Mouse (Mus musculus): Measurements from ENCODE around the gene Epop. TPM values are rescaled to one million over a fixed set of nuclear protein-coding genes. Genes with fewer than 3 reads are reported as not detected.
A peak's percentile ranks its signal among the peaks of the same experiment; 100 is the strongest.
"Not testable (repeated sequence)": the region's sequence is repeated elsewhere in the genome, so short reads cannot be mapped to it uniquely, and the experiment has no call there.

The Epop gene
- polyA plus RNA-seq, 1 experiment: 0.86 TPM

- no peaks in the 10 kb centered on the region for H3K27me3 ChIP-seq (replicated peaks; ENCODE audit: control insufficient read depth, insufficient read depth, low read length)
- TF ChIP-seq CTCF (conservative IDR thresholded peaks at IDR 0.05; ENCODE audit: insufficient read depth, insufficient read length, low read depth, low read length): no peak
- TF ChIP-seq POLR2A (IDR thresholded peaks at IDR 0.05; ENCODE audit: low read depth, low read length): no peak
- DNase-seq: peak; percentile 21
- 9% methylated on average over 27 of the region's 27 CpGs for WGBS
- peak overlapping the region; percentile 93 for H3K27ac ChIP-seq (ENCODE audit: insufficient read depth, low read depth, low read length)
- H3K4me1 ChIP-seq (ENCODE audit: control insufficient read depth, insufficient read depth, low read length): peaks cover 17% of the 10 kb centered on the region
- peak overlapping the region; percentile 92 for H3K4me3 ChIP-seq (ENCODE audit: insufficient read depth, low read depth, low read length)
- no peaks in the 10 kb centered on the region for H3K36me3 ChIP-seq (ENCODE audit: control insufficient read depth, insufficient read depth, low read length)
Measured at GRCm38 (mm10) chr11:97660734-97661647, 31.5 kb upstream of the Epop start.

DNA sequence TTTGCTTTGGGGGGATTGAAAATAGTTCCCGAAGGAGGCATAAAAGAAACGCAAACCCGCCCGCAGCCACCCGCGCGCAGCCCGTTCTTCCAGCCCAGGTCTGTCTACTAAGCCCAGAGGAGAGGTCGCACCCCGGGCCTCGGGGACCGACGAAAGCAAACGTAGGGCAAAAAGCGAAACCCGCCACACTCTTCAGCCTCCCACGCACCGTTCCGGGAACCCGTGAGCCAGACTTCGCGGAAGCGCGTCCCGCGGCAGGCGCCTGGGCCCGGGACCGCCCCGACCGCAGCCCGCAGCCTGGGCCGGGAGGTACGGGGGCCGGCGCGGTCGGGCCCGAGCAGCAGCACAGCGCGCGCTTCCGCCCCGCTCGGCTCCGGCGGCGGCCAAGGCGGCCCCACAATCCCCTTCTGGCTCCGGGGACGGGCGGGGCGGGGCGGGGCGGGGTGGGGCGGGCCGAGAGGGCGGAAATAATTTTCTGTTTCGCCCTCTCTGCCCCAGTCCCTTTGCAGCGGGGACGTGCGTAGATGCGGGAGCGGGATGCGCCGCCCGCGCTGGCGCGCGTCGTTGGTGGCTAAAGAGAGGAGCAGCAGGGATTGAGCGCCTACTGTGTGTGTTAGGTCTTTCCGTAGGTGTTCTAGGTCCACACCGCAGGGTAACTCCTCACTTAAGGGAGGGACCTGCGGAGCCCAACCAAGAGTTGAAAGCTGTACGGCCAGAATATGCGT is 30.6 kb upstream of the Epop start:
- Histone ChIP-seq H3K4me1 (ENCODE audit: control insufficient read depth, insufficient read depth, low read length) (peaks cover 17% of the 10 kb centered on the region), H3K27ac (ENCODE audit: insufficient read depth, low read depth, low read length) (peak overlapping the region; percentile 93), H3K4me3 (ENCODE audit: insufficient read depth, low read depth, low read length) (peak overlapping the region; percentile 92), H3K36me3 (ENCODE audit: control insufficient read depth, insufficient read depth, low read length) (no peaks in the 10 kb centered on the region), H3K27me3 (replicated peaks; ENCODE audit: control insufficient read depth, insufficient read depth, low read length) (no peaks in the 10 kb centered on the region)
- TF ChIP-seq CTCF (conservative IDR thresholded peaks at IDR 0.05; ENCODE audit: insufficient read depth, insufficient read length, low read depth, low read length) (no peak), POLR2A (IDR thresholded peaks at IDR 0.05; ENCODE audit: low read depth, low read length) (peak; percentile 71)
- under 1% methylated on average over 78 of the region's 78 CpGs for WGBS
- DNase-seq: peak; percentile 83

- WGBS: 4% methylated on average over 13 of the region's 13 CpGs
- no peak for TF ChIP-seq POLR2A (IDR thresholded peaks at IDR 0.05; ENCODE audit: low read depth, low read length)
- no peak for TF ChIP-seq CTCF (conservative IDR thresholded peaks at IDR 0.05; ENCODE audit: insufficient read depth, insufficient read length, low read depth, low read length)
- Histone ChIP-seq H3K36me3 (ENCODE audit: control insufficient read depth, insufficient read depth, low read length) (no peaks in the 10 kb centered on the region), H3K27ac (ENCODE audit: insufficient read depth, low read depth, low read length) (peak overlapping the region; percentile 93), H3K4me1 (ENCODE audit: control insufficient read depth, insufficient read depth, low read length) (peaks cover 13% of the 10 kb centered on the region), H3K4me3 (ENCODE audit: insufficient read depth, low read depth, low read length) (peak overlapping the region; percentile 92), H3K27me3 (replicated peaks; ENCODE audit: control insufficient read depth, insufficient read depth, low read length) (no peaks in the 10 kb centered on the region)
- peak; percentile 40 for DNase-seq
Measured at GRCm38 (mm10) chr11:97659267-97659989, 29.9 kb upstream of the Epop start.

GRCm38 (mm10) chr11:97658751-97659266 is 29.3 kb upstream of the Epop start:
- WGBS: 51% methylated on average over 11 of the region's 11 CpGs
- Histone ChIP-seq H3K4me3 (ENCODE audit: insufficient read depth, low read depth, low read length) (peak overlapping the region; percentile 9), H3K36me3 (ENCODE audit: control insufficient read depth, insufficient read depth, low read length) (no peaks in the 10 kb centered on the region), H3K27me3 (replicated peaks; ENCODE audit: control insufficient read depth, insufficient read depth, low read length) (no peaks in the 10 kb centered on the region), H3K4me1 (ENCODE audit: control insufficient read depth, insufficient read depth, low read length) (peaks cover 13% of the 10 kb centered on the region), H3K27ac (ENCODE audit: insufficient read depth, low read depth, low read length) (no peak overlapping the region)
- peak; percentile 47 for DNase-seq
- TF ChIP-seq CTCF (conservative IDR thresholded peaks at IDR 0.05; ENCODE audit: insufficient read depth, insufficient read length, low read depth, low read length): no peak
- TF ChIP-seq POLR2A (IDR thresholded peaks at IDR 0.05; ENCODE audit: low read depth, low read length): no peak

DNA sequence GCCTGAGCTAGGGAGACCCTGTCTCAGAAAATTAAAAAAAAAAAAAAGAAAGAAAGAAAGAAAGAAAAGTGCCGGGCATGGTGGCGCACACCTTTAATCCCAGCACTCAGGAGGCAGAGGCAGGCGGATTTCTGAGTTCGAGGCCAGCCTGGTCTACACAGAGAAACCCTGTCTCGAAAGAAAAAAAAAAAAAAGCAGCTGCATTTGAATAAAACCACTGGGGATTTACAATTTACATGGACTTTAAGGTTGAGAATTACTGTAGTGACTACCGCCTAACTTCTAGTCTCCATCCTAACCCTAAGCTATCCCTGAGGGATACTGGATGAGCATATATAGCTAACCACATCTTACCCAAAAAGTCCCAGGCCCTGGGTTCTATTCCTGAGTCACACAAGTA is 28.5 kb upstream of the Epop start:
- not testable (repeated sequence) for H3K36me3 ChIP-seq (ENCODE audit: control insufficient read depth, insufficient read depth, low read length); H3K27ac ChIP-seq (ENCODE audit: insufficient read depth, low read depth, low read length); H3K27me3 ChIP-seq (replicated peaks; ENCODE audit: control insufficient read depth, insufficient read depth, low read length); H3K4me3 ChIP-seq (ENCODE audit: insufficient read depth, low read depth, low read length); DNase-seq
- H3K4me1 ChIP-seq (ENCODE audit: control insufficient read depth, insufficient read depth, low read length): peaks cover 13% of the 10 kb centered on the region
- WGBS: 86% methylated on average over 6 of the region's 6 CpGs

- Histone ChIP-seq H3K4me3 (ENCODE audit: insufficient read depth, low read depth, low read length) (no peak overlapping the region), H3K27me3 (replicated peaks; ENCODE audit: control insufficient read depth, insufficient read depth, low read length) (no peaks in the 10 kb centered on the region), H3K36me3 (ENCODE audit: control insufficient read depth, insufficient read depth, low read length) (no peaks in the 10 kb centered on the region), H3K4me1 (ENCODE audit: control insufficient read depth, insufficient read depth, low read length) (peaks cover 13% of the 10 kb centered on the region), H3K27ac (ENCODE audit: insufficient read depth, low read depth, low read length) (no peak overlapping the region)
- 60% methylated on average over 3 of the region's 6 CpGs for WGBS
- TF ChIP-seq POLR2A (IDR thresholded peaks at IDR 0.05; ENCODE audit: low read depth, low read length) (no peak), CTCF (conservative IDR thresholded peaks at IDR 0.05; ENCODE audit: insufficient read depth, insufficient read length, low read depth, low read length) (no peak)
- peak; percentile 30 for DNase-seq
Measured at GRCm38 (mm10) chr11:97657184-97657945, 27.9 kb upstream of the Epop start.
